Mouse (Mus musculus) stomach, postnatal 0 days (tissue): ENCODE data around the gene Zfp90. TPM values are rescaled to one million over a fixed set of nuclear protein-coding genes. Genes with fewer than 3 reads are reported as not detected.
A peak's percentile ranks its signal among the peaks of the same experiment; 100 is the strongest.

Source experiments
- ATAC-seq: fragments of 200-750 bp; cut with Nextera tagmentation; 2 replicates; pipeline ENCODE4 v1.8.0; 2017; ENCODE audit not compliant: low FRiP score, low TSS enrichment
- DNase-seq: peaks from one replicate; pipeline ENCODE4 v3.0.0-alpha.2; 2016; ENCODE audit warnings: low spot score
- H3K27ac ChIP-seq: fragments of 300-500 bp; sonication (generic); replicated peaks from 2 replicates; pipeline ENCODE4 v1.5.1; 2014; ENCODE audit warnings: mild to moderate bottlenecking, control low read depth
- H3K27me3 ChIP-seq: fragments of 300-500 bp; sonication (generic); 2 replicates; pipeline ENCODE4 v1.6.1; 2014; ENCODE audit warnings: low read length; ENCODE audit not compliant: control insufficient read depth, insufficient read depth
- H3K36me3 ChIP-seq: fragments of 300-500 bp; sonication (generic); 2 replicates; pipeline ENCODE4 v1.6.1; 2014; ENCODE audit warnings: low read length, mixed read lengths; ENCODE audit not compliant: control insufficient read depth, insufficient read depth
- H3K4me1 ChIP-seq: fragments of 300-500 bp; sonication (generic); replicated peaks from 2 replicates; pipeline ENCODE4 v1.6.1; 2014; ENCODE audit warnings: antibody characterized with exemption; ENCODE audit not compliant: control insufficient read depth, insufficient read depth
- H3K4me2 ChIP-seq: fragments of 300-500 bp; sonication (generic); replicated peaks from 2 replicates; pipeline ENCODE4 v1.6.1; 2014; ENCODE audit warnings: low read depth, mild to moderate bottlenecking, control low read depth, moderate library complexity
- H3K4me3 ChIP-seq: fragments of 300-500 bp; sonication (generic); 2 replicates; pipeline ENCODE4 v1.5.1; 2014; ENCODE audit warnings: low read depth, low read length, control low read depth
- H3K9ac ChIP-seq: fragments of 300-500 bp; sonication (generic); 2 replicates; pipeline ENCODE4 v1.6.1; 2014; ENCODE audit warnings: mild to moderate bottlenecking, low read length, control low read depth, mixed read lengths
- H3K9me3 ChIP-seq: fragments of 300-500 bp; sonication (generic); 2 replicates; pipeline ENCODE4 v1.6.1; 2016; ENCODE audit warnings: low read length; ENCODE audit not compliant: control insufficient read depth
- CTCF ChIP-seq: IDR thresholded peaks from 2 replicates; pipeline ENCODE4 v1.5.1; 2016; ENCODE audit warnings: antibody characterized with exemption, low read depth, mild to moderate bottlenecking, moderate library complexity
- EP300 ChIP-seq: optimal IDR thresholded peaks from 2 replicates; pipeline ENCODE3; 2016; ENCODE audit warnings: antibody characterized with exemption
- WGBS: fragments of 180-500 bp; shearing (Covaris S2); extraction: QIAGEN DNeasy Blood & Tissue Kit; methylation state at CpG from one replicate; pipeline ENCODE4 v1.1.7; 2014; 5-methylcytosine and 5-hydroxymethylcytosine counted together
- polyA plus RNA-seq: library from polyadenylated mRNA; unstranded; fragments of >200 nt; fragmentation: Nextera tagmentation; extraction: Ambion mirVana; gene quantifications from 2 replicates; pipeline ENCODE4 v1.2.1, GENCODE M21; 2015

Gene Zfp90
- polyA plus RNA-seq, 1 experiment from 2014 or later: 8.8 TPM

- Histone ChIP-seq H3K27ac (no peak overlapping the region), H3K27me3 (no peaks in the 10 kb centered on the region), H3K4me2 (no peak overlapping the region), H3K36me3 (no peaks in the 10 kb centered on the region), H3K9ac (no peak overlapping the region), H3K4me3 (no peak overlapping the region), H3K9me3 (no peaks in the 10 kb centered on the region), H3K4me1 (no peaks in the 10 kb centered on the region)
- peak; percentile 79 for DNase-seq
- TF ChIP-seq CTCF: peak; percentile 86
- no peak for TF ChIP-seq EP300
- WGBS: 31% methylated on average over 12 of the region's 12 CpGs
- ATAC-seq: peak; percentile 77
Measured at GRCm38 (mm10) chr8:106403246-106403933, 11.7 kb upstream of the Zfp90 start.

GRCm38 (mm10) chr8:106404825-106405224, 10.3 kb upstream of the Zfp90 start:
- WGBS: 39% methylated on average over 3 of the region's 3 CpGs
- Histone ChIP-seq H3K4me2 (no peak overlapping the region), H3K4me1 (no peaks in the 10 kb centered on the region), H3K9ac (no peak overlapping the region), H3K27ac (no peak overlapping the region), H3K9me3 (no peaks in the 10 kb centered on the region), H3K27me3 (no peaks in the 10 kb centered on the region), H3K4me3 (no peak overlapping the region), H3K36me3 (no peaks in the 10 kb centered on the region)
- TF ChIP-seq EP300 (no peak), CTCF (no peak)
- ATAC-seq: peak; percentile 28; the same call in 1 of the 2 replicates
- no peak for DNase-seq

- no peak overlapping the region for H3K4me2 ChIP-seq
- DNase-seq: no peak
- H3K9ac ChIP-seq: no peak overlapping the region
- H3K9me3 ChIP-seq: no peaks in the 10 kb centered on the region
- no peaks in the 10 kb centered on the region for H3K36me3 ChIP-seq
- TF ChIP-seq CTCF (no peak), EP300 (no peak)
- no peak overlapping the region for H3K27ac ChIP-seq
- no peak overlapping the region for H3K4me3 ChIP-seq
- no peak for ATAC-seq
- no peaks in the 10 kb centered on the region for H3K27me3 ChIP-seq
- 66% methylated on average over 16 of the region's 16 CpGs for WGBS
- no peaks in the 10 kb centered on the region for H3K4me1 ChIP-seq
Measured at GRCm38 (mm10) chr8:106405810-106406209, 9.3 kb upstream of the Zfp90 start.

- WGBS: 60% methylated on average over 7 of the region's 7 CpGs
Measured at GRCm38 (mm10) chr8:106410055-106410454, 5.1 kb upstream of the Zfp90 start.

DNA sequence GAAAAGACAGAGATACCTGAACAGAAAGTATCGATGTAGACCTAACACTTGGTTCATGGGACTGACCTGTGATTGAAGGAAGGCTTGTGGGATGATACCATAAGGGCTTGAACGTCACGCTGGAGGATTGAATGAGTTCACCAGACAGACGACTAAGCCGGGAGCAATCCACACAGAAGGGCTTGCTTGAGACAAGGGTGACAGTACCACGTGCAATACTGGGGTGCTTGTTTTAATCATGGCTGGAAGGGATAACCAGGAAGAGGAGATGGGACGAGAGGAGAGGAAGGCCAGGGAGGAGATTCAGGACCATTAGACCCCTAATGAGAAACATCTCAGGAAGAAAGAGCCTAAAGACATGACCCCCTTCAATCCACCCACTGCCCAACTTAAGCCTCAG, 4.6 kb upstream of the Zfp90 start:
- no peak overlapping the region for H3K4me2 ChIP-seq
- 76% methylated on average over 7 of the region's 7 CpGs for WGBS
- no peak for TF ChIP-seq EP300
- H3K9ac ChIP-seq: no peak overlapping the region
- no peak overlapping the region for H3K4me3 ChIP-seq
- no peaks in the 10 kb centered on the region for H3K27me3 ChIP-seq
- no peaks in the 10 kb centered on the region for H3K36me3 ChIP-seq
- no peak overlapping the region for H3K27ac ChIP-seq
- DNase-seq (no peak), ATAC-seq (no peak)
- H3K4me1 ChIP-seq: no peaks in the 10 kb centered on the region
- no peaks in the 10 kb centered on the region for H3K9me3 ChIP-seq

More at GRCm38 (mm10) chr8:106410055-106410454, 5.1 kb upstream of the Zfp90 start:
- H3K27me3 ChIP-seq: no peaks in the 10 kb centered on the region
- H3K9ac ChIP-seq: no peak overlapping the region
- no peaks in the 10 kb centered on the region for H3K4me1 ChIP-seq
- no peak for TF ChIP-seq EP300
- no peak for TF ChIP-seq CTCF
- no peak for ATAC-seq
- H3K9me3 ChIP-seq: no peaks in the 10 kb centered on the region
- no peaks in the 10 kb centered on the region for H3K36me3 ChIP-seq
- no peak overlapping the region for H3K4me3 ChIP-seq
- DNase-seq: no peak
- no peak overlapping the region for H3K27ac ChIP-seq
- H3K4me2 ChIP-seq: no peak overlapping the region

GRCm38 (mm10) chr8:106411783-106412451, 3.2 kb upstream of the Zfp90 start:
- Histone ChIP-seq H3K4me2 (0 out of 2 replicates have a peak overlapping the region, but pooled peaks have one; percentile 14), H3K4me1 (no peaks in the 10 kb centered on the region), H3K27me3 (no peaks in the 10 kb centered on the region), H3K27ac (no peak overlapping the region), H3K36me3 (no peaks in the 10 kb centered on the region), H3K9ac (no peak overlapping the region), H3K4me3 (no peak overlapping the region), H3K9me3 (no peaks in the 10 kb centered on the region)
- DNase-seq (peak; percentile 76), ATAC-seq (peak; percentile 55)
- peak; percentile 96 for TF ChIP-seq CTCF
- TF ChIP-seq EP300: no peak
- WGBS: 15% methylated on average over 14 of the region's 14 CpGs
